Mouse (Mus musculus) erythroblast, embryonic 14.5 days (primary cell): ENCODE measurements around the gene Actg1.

Source experiments
- GATA1 ChIP-seq: IDR thresholded peaks from 2 replicates; pipeline ENCODE4 v1.6.1; 2012; ENCODE audit warnings: low read length, inconsistent platforms, mixed read lengths
- TAL1 ChIP-seq: IDR thresholded peaks from 3 replicates; pipeline ENCODE4 v1.6.1; 2012; ENCODE audit warnings: low read length, inconsistent platforms, mixed read lengths

DNA sequence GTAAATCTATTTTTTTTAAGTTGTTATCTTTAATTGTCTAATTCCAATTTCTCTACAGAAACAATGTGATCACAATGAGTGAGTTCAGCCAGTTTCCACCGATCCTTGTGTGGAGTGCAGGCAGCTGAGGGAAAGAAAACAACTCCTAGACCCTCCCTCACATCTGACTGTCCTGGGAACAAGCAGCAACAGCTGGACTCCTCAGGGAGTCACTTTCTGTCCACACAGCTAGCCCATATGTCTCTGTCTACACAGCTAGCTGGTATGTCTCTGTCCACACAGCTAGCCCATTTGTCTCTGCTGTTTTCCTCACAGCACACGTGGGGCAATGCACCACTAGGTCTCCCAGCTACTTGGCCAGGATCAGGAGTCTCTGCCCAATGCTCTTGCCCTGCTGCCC, 49.3 kb upstream of the Actg1 start:
- TF ChIP-seq GATA1, result no peak
- TF ChIP-seq TAL1, result no peak
